Mouse (Mus musculus): ENCODE results near the gene Fam213a. TPM values are rescaled to one million over a fixed set of nuclear protein-coding genes. Genes with fewer than 3 reads are reported as not detected.

Fam213a gene
- polyA plus RNA-seq, 1 experiment from 2014 or later = 44.7 TPM

Other genes starting within 250 kb of the Fam213a start
- gene Sh2d4b, start 120.5 kb downstream of the Fam213a start, polyA plus RNA-seq (2014; fragmentation: Nextera tagmentation; extraction: Ambion mirVana) = 0.76 and 0.78 TPM in 2 replicates
- gene Tspan14, start 47.0 kb downstream of the Fam213a start, polyA plus RNA-seq (2014; fragmentation: Nextera tagmentation; extraction: Ambion mirVana) = 99.5 and 101 TPM in 2 replicates
- not detected in 2 replicates for gene Dydc2, start 55.4 kb upstream of the Fam213a start, polyA plus RNA-seq (2014; fragmentation: Nextera tagmentation; extraction: Ambion mirVana)
- gene Dydc1, start 59.1 kb upstream of the Fam213a start, polyA plus RNA-seq (2014; fragmentation: Nextera tagmentation; extraction: Ambion mirVana) = not detected in 2 replicates
- not detected in 2 replicates for gene Mat1a, start 91.2 kb upstream of the Fam213a start, polyA plus RNA-seq (2014; fragmentation: Nextera tagmentation; extraction: Ambion mirVana)
- gene Sftpa1, start 118.0 kb upstream of the Fam213a start, polyA plus RNA-seq (2014; fragmentation: Nextera tagmentation; extraction: Ambion mirVana) = not detected in 2 replicates
- gene Mbl1, start 137.7 kb upstream of the Fam213a start, polyA plus RNA-seq (2014; fragmentation: Nextera tagmentation; extraction: Ambion mirVana) = not detected in 2 replicates
- not detected in 2 replicates for gene Sftpd, start 171.4 kb upstream of the Fam213a start, polyA plus RNA-seq (2014; fragmentation: Nextera tagmentation; extraction: Ambion mirVana)